9 mouse cellular contexts compared by ENCODE assay signal in the genomic region with DNA sequence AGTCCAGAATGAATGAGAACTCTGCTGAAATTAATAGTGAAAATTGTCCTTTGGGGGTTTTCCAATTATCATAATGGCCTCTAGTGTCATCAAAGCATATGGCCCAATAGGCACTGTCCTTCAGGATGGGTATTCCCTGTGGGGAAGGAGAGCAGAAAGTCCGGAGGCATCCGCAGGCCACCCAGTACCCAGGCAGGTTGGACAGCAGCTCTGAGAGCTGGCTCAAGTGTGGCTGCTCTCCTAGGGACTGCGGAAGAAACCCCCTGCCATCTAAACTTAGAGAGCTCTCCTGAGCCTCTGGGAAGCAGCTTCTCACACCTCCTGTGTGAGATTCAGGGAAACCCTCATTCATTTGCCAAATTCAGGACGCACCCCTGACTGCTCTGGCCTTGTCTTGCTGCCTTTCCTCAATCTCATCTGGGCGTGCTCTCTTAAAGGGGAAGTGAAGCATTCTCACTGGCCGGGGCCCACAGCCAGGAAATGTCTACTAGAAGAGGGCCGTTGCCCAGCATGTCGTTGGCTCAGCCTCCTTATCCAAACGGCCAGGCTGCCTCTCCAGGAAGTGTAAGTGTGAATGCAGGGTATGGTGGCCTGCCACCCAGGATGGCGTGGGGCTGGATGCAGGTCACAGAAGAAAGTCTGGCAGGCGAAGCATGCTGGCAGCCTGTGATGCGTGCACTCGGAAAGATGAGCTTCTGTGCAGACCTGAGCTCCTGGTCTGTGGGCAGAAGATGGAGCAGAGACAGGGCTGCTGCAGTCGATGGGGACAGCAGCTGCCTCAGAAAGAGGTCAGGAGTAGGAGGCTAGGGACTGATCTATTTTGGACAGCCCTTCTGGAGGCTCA.
DNase-seq lines count a peak whose midpoint lies in the region; ATAC-seq and TF ChIP-seq lines count a peak whose summit lies in the region.
"Had no signal": no experiment of that assay in that cellular context is flagged by ENCODE, and none has a peak within 500 bp of the region (broad histone marks: within the 10 kb centered on the region; RNA-seq: fewer than 3 reads in every experiment).

No protein-coding gene starts in this region.

- no peaks in the 10 kb centered on the region for H3K27me3 ChIP-seq in hindbrain, embryonic 12.5 days
- no peaks in the 10 kb centered on the region for H3K27me3 ChIP-seq in lung, embryonic 15.5 days
- H3K27me3 ChIP-seq in thymus, adult 2 months (ENCODE audit: control insufficient read depth, insufficient read depth, low read length), result no peaks in the 10 kb centered on the region
- H3K27me3 ChIP-seq: embryonic facial prominence, embryonic 12.5 days had no signal

- DNase-seq in R1 (ENCODE audit: low read depth, low spot score), result peak; percentile 60
- peak; percentile 92 to 97 for DNase-seq in cerebellum, postnatal 10 days
- peak; percentile 74 to 81 for DNase-seq in frontal cortex, postnatal 36 days (ENCODE audit: low spot score in 2 of 2)
- peak; percentile 49 to 64 for DNase-seq in layer of hippocampus, postnatal 10 days (ENCODE audit: low spot score in 2 of 2)
- DNase-seq in thymus, adult 2 months, result peak; percentile 67

- no peak overlapping the region for H3K27ac ChIP-seq in hindbrain, embryonic 12.5 days
- peak overlapping the region; percentile 60 for H3K27ac ChIP-seq in lung, embryonic 15.5 days
- H3K27ac ChIP-seq in olfactory bulb, adult 2 months (ENCODE audit: insufficient read depth, low read depth, low read length), result no peak overlapping the region; the same call in 1 of the 2 replicates
- peak overlapping the region; percentile 94 for H3K27ac ChIP-seq in thymus, adult 2 months (ENCODE audit: control insufficient read depth, insufficient read depth, low read length)
- H3K27ac ChIP-seq: embryonic facial prominence, embryonic 12.5 days had no signal

- H3K4me1 ChIP-seq in hindbrain, embryonic 12.5 days, result peaks cover 11% of the 10 kb centered on the region
- peaks cover 22% of the 10 kb centered on the region for H3K4me1 ChIP-seq in lung, embryonic 15.5 days
- H3K4me1 ChIP-seq in olfactory bulb, adult 2 months (ENCODE audit: control insufficient read depth, insufficient read depth, low read length), result peaks cover 18% of the 10 kb centered on the region
- peaks cover 46% of the 10 kb centered on the region for H3K4me1 ChIP-seq in thymus, adult 2 months (replicated peaks; ENCODE audit: control insufficient read depth, insufficient read depth, low read length)

- no peak overlapping the region for H3K4me3 ChIP-seq in hindbrain, embryonic 12.5 days
- peak overlapping the region; percentile 21; the same call in 1 of the 2 replicates for H3K4me3 ChIP-seq in lung, embryonic 15.5 days
- H3K4me3 ChIP-seq in olfactory bulb, adult 2 months (ENCODE audit: insufficient read depth, low read depth, low read length), result peak overlapping the region; percentile 14
- H3K4me3 ChIP-seq in thymus, adult 2 months (ENCODE audit: control insufficient read depth, insufficient read depth, low read length), result peak overlapping the region; percentile 61
- H3K4me3 ChIP-seq: embryonic facial prominence, embryonic 12.5 days had no signal

- no peaks in the 10 kb centered on the region for H3K36me3 ChIP-seq in hindbrain, embryonic 12.5 days
- no peaks in the 10 kb centered on the region for H3K36me3 ChIP-seq in lung, embryonic 15.5 days
- H3K36me3 ChIP-seq in thymus, adult 2 months (ENCODE audit: control insufficient read depth, insufficient read depth, low read length), result no peaks in the 10 kb centered on the region
- H3K36me3 ChIP-seq: embryonic facial prominence, embryonic 12.5 days had no signal

- H3K9ac ChIP-seq in hindbrain, embryonic 12.5 days, result peak overlapping the region; percentile 28; the same call in 1 of the 2 replicates
- no peak overlapping the region for H3K9ac ChIP-seq in lung, embryonic 15.5 days
- H3K9ac ChIP-seq: embryonic facial prominence, embryonic 12.5 days had no signal

- ATAC-seq in hindbrain, embryonic 12.5 days (ENCODE audit: low FRiP score), result no peak
- peak; percentile 76 for ATAC-seq in lung, embryonic 15.5 days (ENCODE audit: borderline replicate concordance, extremely low read depth, low FRiP score, low TSS enrichment)

- H3K4me2 ChIP-seq in hindbrain, embryonic 12.5 days (replicated peaks), result peak overlapping the region; percentile 15; the same call in 1 of the 2 replicates
- peak overlapping the region; percentile 50 for H3K4me2 ChIP-seq in lung, embryonic 15.5 days
- H3K4me2 ChIP-seq: embryonic facial prominence, embryonic 12.5 days had no signal

- no peaks in the 10 kb centered on the region for H3K9me3 ChIP-seq in hindbrain, embryonic 12.5 days (replicated peaks)
- no peaks in the 10 kb centered on the region for H3K9me3 ChIP-seq in lung, embryonic 15.5 days
- H3K9me3 ChIP-seq: embryonic facial prominence, embryonic 12.5 days had no signal

- no peak for TF ChIP-seq POLR2A in olfactory bulb, adult 2 months (IDR thresholded peaks at IDR 0.05; ENCODE audit: insufficient read depth, low read depth, low read length)
- peak; percentile 72; the same call in 1 of the 2 replicates for TF ChIP-seq POLR2A in thymus, adult 2 months (IDR thresholded peaks at IDR 0.05; ENCODE audit: control insufficient read depth, extremely low read depth, insufficient read depth, low read length, poor library complexity)

- no peak for TF ChIP-seq CTCF in olfactory bulb, adult 2 months (IDR thresholded peaks at IDR 0.05; ENCODE audit: insufficient read depth, low read depth, low read length)
- no peak; the same call in 1 of the 2 replicates for TF ChIP-seq CTCF in thymus, adult 2 months (IDR thresholded peaks at IDR 0.05; ENCODE audit: borderline replicate concordance, control insufficient read depth, extremely low read depth, insufficient read depth, low read length, poor library complexity)

- 33% methylated on average over 14 of the region's 14 CpGs for WGBS in hindbrain, embryonic 12.5 days
- 13% methylated on average over 14 of the region's 14 CpGs for WGBS in lung, embryonic 15.5 days
- WGBS in olfactory bulb, adult 2 months, result 39% methylated on average over 14 of the region's 14 CpGs
- 9% methylated on average over 14 of the region's 14 CpGs for WGBS in thymus, adult 2 months

Comparison
In these comparisons a context has a peak if more than half of its experiments do, and no peak if none do; other contexts are left out.
1. H3K27ac ChIP-seq: peak in lung, embryonic 15.5 days (single experiment) and thymus, adult 2 months (single experiment); none in hindbrain, embryonic 12.5 days (single experiment) and olfactory bulb, adult 2 months (single experiment).
2. Peak in every context shown above with its lines, with median percentiles within 50 percentile points of each other: DNase-seq.